Mouse (Mus musculus) megakaryocyte, adult 5-6 weeks (primary cell): ENCODE data around the gene Pum1. TPM values are rescaled to one million over a fixed set of nuclear protein-coding genes. Genes with fewer than 3 reads are reported as not detected.

Source experiments
- ATAC-seq: 2 replicates; pipeline ENCODE4 v1.8.0; 2016; ENCODE audit warnings: mild to moderate bottlenecking, inconsistent platforms; ENCODE audit not compliant: poor library complexity, severe bottlenecking
- total RNA-seq, 2 experiments: library from RNA; stranded (forward) in 1 of 2; stranded (reverse) in 1 of 2; fragments of 153-499, 151-499 nt in 1 of 2; fragments of 221-1000, 200-1000 nt in 1 of 2; gene quantifications; 2 replicates each; pipeline versions ENCODE4 v1.2.3 to v1.2.4; 2015 to 2017

Pum1 gene
- total RNA-seq, 2 experiments from 2014 or later = 31.4 to 37.2 TPM

- ATAC-seq = peak; percentile 53
Measured at GRCm38 (mm10) chr4:130784755-130785154, 121.6 kb downstream of the Pum1 start.

GRCm38 (mm10) chr4:130787530-130787929 lies 124.4 kb downstream of the Pum1 start:
- peak; percentile 65 for ATAC-seq

- ATAC-seq = peak; percentile 72
Measured at GRCm38 (mm10) chr4:130790180-130790579, 127.1 kb downstream of the Pum1 start.

GRCm38 (mm10) chr4:130791811-130792375 lies 128.8 kb downstream of the Pum1 start:
- no peak for ATAC-seq

- no peak for ATAC-seq
Measured at GRCm38 (mm10) chr4:130792376-130793179, 129.5 kb downstream of the Pum1 start, which contains the start of gene Sdc3. Gene Sdc3, plus strand, starts transcription at chr4:130792537.

- ATAC-seq = no peak
Measured at GRCm38 (mm10) chr4:130793180-130793501, 130.0 kb downstream of the Pum1 start.

GRCm38 (mm10) chr4:130794771-130795170 lies 131.7 kb downstream of the Pum1 start:
- ATAC-seq = 0 out of 2 replicates have a peak, but pooled peaks have one; percentile 22

GRCm38 (mm10) chr4:130795970-130796369 lies 132.8 kb downstream of the Pum1 start:
- no peak for ATAC-seq

- no peak for ATAC-seq
Measured at GRCm38 (mm10) chr4:130797201-130798051, 134.3 kb downstream of the Pum1 start.

GRCm38 (mm10) chr4:130798416-130798815 lies 135.3 kb downstream of the Pum1 start:
- no peak for ATAC-seq

- ATAC-seq = no peak
Measured at GRCm38 (mm10) chr4:130799118-130799517, 136.0 kb downstream of the Pum1 start.

GRCm38 (mm10) chr4:130799582-130799981 lies 136.5 kb downstream of the Pum1 start:
- no peak for ATAC-seq

- ATAC-seq = peak; percentile 73
Measured at GRCm38 (mm10) chr4:130800147-130800546, 137.0 kb downstream of the Pum1 start.

GRCm38 (mm10) chr4:130801198-130801597 lies 138.1 kb downstream of the Pum1 start:
- peak; percentile 16; the same call in 1 of the 2 replicates for ATAC-seq

- ATAC-seq = peak; percentile 67
Measured at GRCm38 (mm10) chr4:130801624-130802329, 138.7 kb downstream of the Pum1 start.

- ATAC-seq = no peak
Measured at GRCm38 (mm10) chr4:130803591-130803990, 140.5 kb downstream of the Pum1 start.

GRCm38 (mm10) chr4:130804292-130804691 lies 141.2 kb downstream of the Pum1 start:
- no peak for ATAC-seq

- no peak for ATAC-seq
Measured at GRCm38 (mm10) chr4:130804771-130805361, 141.7 kb downstream of the Pum1 start.

- no peak for ATAC-seq
Measured at GRCm38 (mm10) chr4:130805746-130806145, 142.6 kb downstream of the Pum1 start.

- ATAC-seq = no peak
Measured at GRCm38 (mm10) chr4:130806746-130807145, 143.6 kb downstream of the Pum1 start.
